Mouse (Mus musculus) urinary bladder, postnatal 14 days (tissue): ENCODE results near the gene Acad10.
"Not testable (repeated sequence)": the region's sequence is repeated elsewhere in the genome, so short reads cannot be mapped to it uniquely, and the experiment has no call there.

Source experiments
- DNase-seq: peaks from one replicate; pipeline ENCODE4 v3.0.0; 2021; ENCODE audit warnings: low spot score

The Acad10 gene

GRCm38 (mm10) chr5:121656866-121657265 is 3.4 kb downstream of the Acad10 start:
- DNase-seq = not testable (repeated sequence)

GRCm38 (mm10) chr5:121654526-121654925 is 5.8 kb downstream of the Acad10 start:
- no peak for DNase-seq

GRCm38 (mm10) chr5:121649134-121649533 is 11.2 kb downstream of the Acad10 start:
- DNase-seq = no peak

GRCm38 (mm10) chr5:121639601-121640000 is 20.7 kb downstream of the Acad10 start:
- no peak for DNase-seq

- DNase-seq = no peak
Measured at GRCm38 (mm10) chr5:121637296-121637695, 23.0 kb downstream of the Acad10 start.

GRCm38 (mm10) chr5:121634668-121635067 is 25.6 kb downstream of the Acad10 start:
- DNase-seq = no peak

GRCm38 (mm10) chr5:121632804-121633203 is 27.5 kb downstream of the Acad10 start:
- DNase-seq = no peak

- DNase-seq = not testable (repeated sequence)
Measured at GRCm38 (mm10) chr5:121631106-121631647, 29.1 kb downstream of the Acad10 start.

GRCm38 (mm10) chr5:121627871-121628270 is 32.4 kb downstream of the Acad10 start:
- peak; percentile 80 for DNase-seq

- no peak for DNase-seq
Measured at GRCm38 (mm10) chr5:121623241-121623640, 37.1 kb downstream of the Acad10 start.

GRCm38 (mm10) chr5:121621102-121621501 is 39.2 kb downstream of the Acad10 start:
- DNase-seq = no peak

- DNase-seq = peak; percentile 83
Measured at GRCm38 (mm10) chr5:121618592-121619513, 41.5 kb downstream of the Acad10 start, which contains the start of gene Acad12. TSS of gene Acad12 (minus strand) at chr5:121618938.

- DNase-seq = not testable (repeated sequence)
Measured at GRCm38 (mm10) chr5:121614921-121615320, 45.4 kb downstream of the Acad10 start.

- no peak for DNase-seq
Measured at GRCm38 (mm10) chr5:121612036-121612435, 48.3 kb downstream of the Acad10 start.

- not testable (repeated sequence) for DNase-seq
Measured at GRCm38 (mm10) chr5:121609556-121610135, 50.7 kb downstream of the Acad10 start.

- DNase-seq = peak; percentile 83
Measured at GRCm38 (mm10) chr5:121606151-121606550, 54.2 kb downstream of the Acad10 start.

- not testable (repeated sequence) for DNase-seq
Measured at GRCm38 (mm10) chr5:121603815-121604214, 56.5 kb downstream of the Acad10 start.

GRCm38 (mm10) chr5:121601547-121602299 is 58.6 kb downstream of the Acad10 start:
- DNase-seq = peak; percentile 95

GRCm38 (mm10) chr5:121598871-121599610 is 61.3 kb downstream of the Acad10 start:
- DNase-seq = no peak

GRCm38 (mm10) chr5:121597991-121598537 is 62.2 kb downstream of the Acad10 start:
- no peak for DNase-seq

- no peak for DNase-seq
Measured at GRCm38 (mm10) chr5:121597332-121597731, 63.0 kb downstream of the Acad10 start.
